Mouse (Mus musculus): ENCODE measurements around the gene Ccser2.

DNA sequence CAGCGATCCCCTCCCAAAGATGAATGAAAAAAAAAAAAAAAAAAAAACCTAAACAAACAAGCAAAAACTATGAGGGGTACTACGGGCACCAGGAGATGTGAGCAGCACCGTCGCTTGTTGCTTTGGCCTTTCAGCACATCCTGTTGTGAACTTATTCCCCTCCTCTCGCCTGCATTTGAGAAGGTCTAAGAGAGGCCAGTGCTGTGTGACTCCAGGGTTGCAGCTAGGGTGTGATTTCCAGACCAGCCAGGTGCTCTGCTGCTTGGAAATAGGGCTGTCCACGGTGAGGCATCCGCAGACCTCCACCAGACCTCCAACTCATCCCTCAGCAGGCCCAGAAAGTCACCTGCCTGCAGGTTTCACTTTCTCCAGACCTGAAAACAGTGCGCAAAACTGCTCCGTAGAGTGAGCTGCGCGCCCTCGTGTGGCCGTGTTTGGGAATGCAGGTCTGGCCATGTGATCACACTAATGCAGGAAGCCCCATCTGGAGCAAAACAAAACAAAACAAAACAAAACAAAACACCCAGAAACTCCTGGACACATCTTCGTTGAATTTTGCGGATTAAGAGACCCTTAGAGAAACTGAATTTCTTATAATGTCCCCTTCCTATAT, 104.6 kb downstream of the Ccser2 start:
- TF ChIP-seq CTCF (conservative IDR thresholded peaks at IDR 0.05 in 1 of 2, IDR thresholded peaks at IDR 0.05 in 1 of 2; ENCODE audit: low read depth in 2 of 2, low read length in 2 of 2), result peak; percentile 81 to 89
- TF ChIP-seq USF1 (IDR thresholded peaks at IDR 0.05; ENCODE audit: low read depth, low read length), result peak; percentile 85
- peak; percentile 20; the same call in 1 of the 2 replicates for TF ChIP-seq RCOR1 (conservative IDR thresholded peaks at IDR 0.05; ENCODE audit: low read depth, low read length)
- TF ChIP-seq POLR2A (IDR thresholded peaks at IDR 0.05; ENCODE audit: low read depth, low read length), result 0 out of 2 replicates have a peak, but pooled peaks have one; percentile 35
- peak; percentile 48; the same call in 1 of the 2 replicates for TF ChIP-seq JUND (conservative IDR thresholded peaks at IDR 0.05; ENCODE audit: low read depth, low read length)
- TF ChIP-seq TCF12 (IDR thresholded peaks at IDR 0.05; ENCODE audit: low read depth, low read length), result peak; percentile 71; the same call in 1 of the 2 replicates
- TF ChIP-seq TBP (conservative IDR thresholded peaks at IDR 0.05; ENCODE audit: low read depth, low read length), result no peak
- TF ChIP-seq MAFK (IDR thresholded peaks at IDR 0.05; ENCODE audit: insufficient replicate concordance, low read length), result 0 out of 2 replicates have a peak, but pooled peaks have one; percentile 28
- peak; percentile 49; the same call in 1 of the 2 replicates for TF ChIP-seq ETS1 (conservative IDR thresholded peaks at IDR 0.05; ENCODE audit: low read depth, low read length)
